Mouse (Mus musculus): ENCODE results near the gene Rdh13. TPM values are rescaled to one million over a fixed set of nuclear protein-coding genes. Genes with fewer than 3 reads are reported as not detected.
A peak's percentile ranks its signal among the peaks of the same experiment; 100 is the strongest.

Gene Rdh13
- total and polyA plus RNA-seq, 2 experiments from 2014 or later = 45.3 to 61.3 TPM

DNA sequence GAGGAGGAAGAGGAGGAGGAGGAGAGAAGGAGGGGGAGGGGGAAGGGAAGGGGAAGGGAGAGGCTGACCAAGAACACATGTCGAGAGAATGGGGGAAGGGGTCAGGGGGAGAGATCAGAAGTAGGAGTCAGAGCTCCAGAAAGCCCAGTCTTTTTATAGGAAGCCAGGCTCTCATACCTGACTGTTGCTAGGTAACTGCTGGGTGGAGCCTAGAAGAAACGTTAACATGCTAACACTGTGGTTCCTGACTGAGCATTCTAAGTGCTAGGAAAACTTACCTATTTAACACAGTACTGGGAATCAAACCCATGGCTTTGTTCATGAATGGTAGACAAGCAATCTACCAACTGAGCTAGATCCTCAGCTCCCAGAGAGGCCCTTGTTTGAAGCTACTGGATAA lies 3.8 kb upstream of the Rdh13 start:
- H3K9ac ChIP-seq (replicated peaks; ENCODE audit: low read length, poor library complexity, severe bottlenecking) = no peak overlapping the region
- H3K36me3 ChIP-seq (ENCODE audit: insufficient read depth, low read length) = no peaks in the 10 kb centered on the region
- no peak for TF ChIP-seq CTCF (IDR thresholded peaks at IDR 0.05)
- ATAC-seq (ENCODE audit: low FRiP score) = no peak
- no peak overlapping the region for H3K27ac ChIP-seq (ENCODE audit: low read depth, low read length)
- H3K4me1 ChIP-seq (ENCODE audit: insufficient read depth, low read length) = no peaks in the 10 kb centered on the region; the same call in 1 of the 2 replicates
- DNase-seq (ENCODE audit: low spot score) = no peak
- no peak overlapping the region for H3K4me3 ChIP-seq (ENCODE audit: low read depth, low read length)
- no peak overlapping the region for H3K4me2 ChIP-seq (ENCODE audit: low read depth, low read length, poor library complexity, severe bottlenecking)
- H3K9me3 ChIP-seq (ENCODE audit: low read length) = no peaks in the 10 kb centered on the region
- 4% methylated on average over 2 of the region's 2 CpGs for WGBS
- H3K27me3 ChIP-seq (ENCODE audit: insufficient read depth, low read length) = no peaks in the 10 kb centered on the region

DNA sequence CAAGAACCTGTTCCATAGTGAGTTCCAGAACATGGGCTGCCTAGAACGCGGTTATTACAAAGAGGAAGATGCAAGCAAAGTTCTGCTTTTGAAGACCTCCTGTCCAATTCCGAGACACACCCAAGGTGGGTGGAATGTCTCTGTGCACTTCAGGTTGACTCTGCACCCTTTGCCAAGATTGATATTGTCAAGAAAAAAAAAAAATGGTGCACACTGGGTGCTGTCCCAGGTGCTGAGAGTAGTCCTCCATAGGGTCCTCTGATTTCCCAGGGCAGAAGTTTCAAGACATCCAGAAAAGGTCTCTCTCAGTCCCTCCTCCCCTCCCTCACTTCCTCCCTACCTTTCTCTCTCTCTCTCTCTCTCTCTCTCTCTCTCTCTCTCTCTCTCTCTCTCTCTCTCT lies 3.0 kb upstream of the Rdh13 start:
- no peaks in the 10 kb centered on the region for H3K9me3 ChIP-seq (ENCODE audit: low read length)
- H3K9ac ChIP-seq (replicated peaks; ENCODE audit: low read length, poor library complexity, severe bottlenecking) = no peak overlapping the region
- ATAC-seq (ENCODE audit: low FRiP score) = no peak
- no peak for TF ChIP-seq CTCF (IDR thresholded peaks at IDR 0.05)
- H3K27me3 ChIP-seq (ENCODE audit: insufficient read depth, low read length) = no peaks in the 10 kb centered on the region
- H3K36me3 ChIP-seq (ENCODE audit: insufficient read depth, low read length) = peaks cover 2% of the 10 kb centered on the region
- no peak overlapping the region for H3K4me3 ChIP-seq (ENCODE audit: low read depth, low read length)
- H3K4me1 ChIP-seq (ENCODE audit: insufficient read depth, low read length) = no peaks in the 10 kb centered on the region; the same call in 1 of the 2 replicates
- no peak for DNase-seq (ENCODE audit: low spot score)
- 88% methylated on average over 3 of the region's 3 CpGs for WGBS
- no peak overlapping the region for H3K4me2 ChIP-seq (ENCODE audit: low read depth, low read length, poor library complexity, severe bottlenecking)
- H3K27ac ChIP-seq (ENCODE audit: low read depth, low read length) = no peak overlapping the region

DNA sequence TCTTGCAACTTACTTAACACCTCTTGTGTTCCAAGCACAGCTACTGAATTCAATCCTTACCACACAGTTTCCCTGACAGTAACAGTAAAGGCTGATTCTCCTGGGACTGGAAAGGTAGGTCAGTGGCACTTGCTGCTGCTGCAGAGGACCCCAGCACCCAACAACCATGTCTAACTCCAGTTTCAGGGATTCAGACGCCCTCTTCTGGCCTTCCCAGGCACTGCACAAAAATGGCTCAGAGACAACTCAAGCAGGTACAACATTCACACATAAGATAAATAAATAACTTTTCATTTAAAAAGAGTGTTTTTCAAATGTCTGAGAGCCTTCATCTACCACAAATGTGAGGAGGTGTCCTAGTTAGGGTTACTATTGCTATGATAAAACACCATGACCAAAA lies 1.7 kb upstream of the Rdh13 start:
- DNase-seq (ENCODE audit: low spot score) = no peak
- 4% methylated on average over 1 of the region's 1 CpGs for WGBS
- ATAC-seq (ENCODE audit: low FRiP score) = no peak
- Histone ChIP-seq H3K36me3 (ENCODE audit: insufficient read depth, low read length) (peaks cover 14% of the 10 kb centered on the region), H3K9me3 (ENCODE audit: low read length) (no peaks in the 10 kb centered on the region), H3K9ac (replicated peaks; ENCODE audit: low read length, poor library complexity, severe bottlenecking) (no peak overlapping the region), H3K27me3 (ENCODE audit: insufficient read depth, low read length) (no peaks in the 10 kb centered on the region), H3K27ac (ENCODE audit: low read depth, low read length) (no peak overlapping the region), H3K4me2 (ENCODE audit: low read depth, low read length, poor library complexity, severe bottlenecking) (no peak overlapping the region), H3K4me1 (ENCODE audit: insufficient read depth, low read length) (no peaks in the 10 kb centered on the region; the same call in 1 of the 2 replicates), H3K4me3 (ENCODE audit: low read depth, low read length) (no peak overlapping the region)
- peak; percentile 44 for TF ChIP-seq CTCF (IDR thresholded peaks at IDR 0.05)

DNA sequence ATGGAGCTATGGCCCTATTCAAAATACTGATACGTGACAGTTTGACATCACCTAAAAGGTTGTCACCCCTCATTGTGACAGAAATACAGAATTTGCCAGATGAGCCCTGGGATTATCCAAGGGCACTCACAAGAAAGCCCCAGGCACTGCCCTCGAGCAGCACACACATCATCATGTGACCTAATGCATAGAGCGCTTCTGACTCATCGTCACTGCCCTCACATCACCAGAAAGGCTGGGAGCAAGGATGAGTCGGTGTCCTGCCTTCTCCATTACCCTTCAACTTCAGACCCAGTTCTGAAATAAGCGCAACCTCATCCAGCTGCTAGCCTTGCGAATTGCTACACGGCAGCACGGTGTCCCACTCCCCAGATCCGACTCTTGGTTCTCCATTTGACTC lies 4.9 kb downstream of the Rdh13 start:
- DNase-seq (ENCODE audit: low spot score) (no peak), ATAC-seq (ENCODE audit: low FRiP score) (no peak)
- no peaks in the 10 kb centered on the region for H3K9me3 ChIP-seq (ENCODE audit: low read length)
- 90% methylated on average over 10 of the region's 10 CpGs for WGBS
- H3K9ac ChIP-seq (replicated peaks; ENCODE audit: low read length, poor library complexity, severe bottlenecking) = no peak overlapping the region
- H3K36me3 ChIP-seq (ENCODE audit: insufficient read depth, low read length) = peaks cover 39% of the 10 kb centered on the region
- H3K4me2 ChIP-seq (ENCODE audit: low read depth, low read length, poor library complexity, severe bottlenecking) = no peak overlapping the region
- no peaks in the 10 kb centered on the region; the same call in 1 of the 2 replicates for H3K4me1 ChIP-seq (ENCODE audit: insufficient read depth, low read length)
- TF ChIP-seq CTCF (IDR thresholded peaks at IDR 0.05) = no peak
- no peak overlapping the region for H3K4me3 ChIP-seq (ENCODE audit: low read depth, low read length)
- no peak overlapping the region for H3K27ac ChIP-seq (ENCODE audit: low read depth, low read length)
- H3K27me3 ChIP-seq (ENCODE audit: insufficient read depth, low read length) = no peaks in the 10 kb centered on the region

GRCm38 (mm10) chr7:4437721-4438120 lies 7.7 kb downstream of the Rdh13 start:
- no peak overlapping the region for H3K4me2 ChIP-seq (ENCODE audit: low read depth, low read length, poor library complexity, severe bottlenecking)
- DNase-seq (ENCODE audit: low spot score) (no peak), ATAC-seq (ENCODE audit: low FRiP score) (no peak)
- H3K27ac ChIP-seq (ENCODE audit: low read depth, low read length) = no peak overlapping the region
- TF ChIP-seq CTCF (IDR thresholded peaks at IDR 0.05) = no peak
- WGBS = 95% methylated on average over 2 of the region's 2 CpGs
- H3K4me1 ChIP-seq (ENCODE audit: insufficient read depth, low read length) = no peaks in the 10 kb centered on the region
- no peaks in the 10 kb centered on the region for H3K27me3 ChIP-seq (ENCODE audit: insufficient read depth, low read length)
- H3K36me3 ChIP-seq (ENCODE audit: insufficient read depth, low read length) = peaks cover 56% of the 10 kb centered on the region
- no peaks in the 10 kb centered on the region for H3K9me3 ChIP-seq (ENCODE audit: low read length)
- no peak overlapping the region for H3K9ac ChIP-seq (replicated peaks; ENCODE audit: low read length, poor library complexity, severe bottlenecking)
- H3K4me3 ChIP-seq (ENCODE audit: low read depth, low read length) = no peak overlapping the region

DNA sequence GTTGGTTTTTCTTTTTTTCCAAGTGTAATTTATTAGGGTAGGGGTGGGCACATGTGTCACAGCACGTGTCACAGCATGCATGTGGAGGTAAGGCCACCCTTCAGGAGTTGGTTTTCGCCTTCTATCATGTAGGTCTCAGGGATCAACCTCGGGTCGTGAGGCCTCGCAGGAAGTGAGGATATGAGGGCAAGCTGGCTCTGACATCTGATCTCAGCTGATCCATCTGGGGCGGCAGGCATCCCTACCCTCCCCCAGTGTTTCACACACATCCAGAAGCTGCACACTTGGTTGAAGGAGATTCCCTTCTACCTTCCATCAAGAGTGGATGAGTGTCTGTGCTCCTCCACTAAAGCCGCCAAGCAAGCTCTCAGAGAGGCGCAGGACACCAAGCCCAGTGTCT lies 13.4 kb downstream of the Rdh13 start:
- 96% methylated on average over 8 of the region's 8 CpGs for WGBS
- Histone ChIP-seq H3K4me1 (ENCODE audit: insufficient read depth, low read length) (no peaks in the 10 kb centered on the region), H3K9ac (replicated peaks; ENCODE audit: low read length, poor library complexity, severe bottlenecking) (no peak overlapping the region), H3K4me2 (ENCODE audit: low read depth, low read length, poor library complexity, severe bottlenecking) (no peak overlapping the region), H3K27me3 (ENCODE audit: insufficient read depth, low read length) (no peaks in the 10 kb centered on the region), H3K27ac (ENCODE audit: low read depth, low read length) (no peak overlapping the region), H3K9me3 (ENCODE audit: low read length) (no peaks in the 10 kb centered on the region), H3K36me3 (ENCODE audit: insufficient read depth, low read length) (peaks cover 56% of the 10 kb centered on the region), H3K4me3 (ENCODE audit: low read depth, low read length) (no peak overlapping the region)
- DNase-seq (ENCODE audit: low spot score) (no peak), ATAC-seq (ENCODE audit: low FRiP score) (no peak)
- no peak for TF ChIP-seq CTCF (IDR thresholded peaks at IDR 0.05)
